Comparison of ENCODE assay signal across 25 mouse cellular contexts in the genomic region with DNA sequence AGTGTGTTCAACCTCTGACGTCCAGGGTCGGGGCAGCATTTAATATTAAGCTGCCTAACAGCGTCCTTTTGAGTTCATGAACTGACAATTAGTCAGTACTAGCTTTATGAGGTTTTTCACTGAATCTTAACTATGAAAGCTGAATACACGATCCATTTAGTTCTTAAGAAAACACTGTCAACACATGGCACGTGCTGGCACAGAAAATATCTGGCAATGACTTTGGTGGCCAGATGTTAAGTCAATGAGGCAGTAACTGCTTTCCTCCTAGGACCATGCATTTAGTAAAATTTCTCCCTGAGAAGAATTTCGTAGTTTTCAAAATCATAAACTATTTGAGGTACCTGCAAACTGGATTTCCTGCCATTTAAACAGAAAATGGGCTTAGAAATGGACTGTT.
DNase-seq lines count a peak whose midpoint lies in the region; ATAC-seq and TF ChIP-seq lines count a peak whose summit lies in the region.
"Had no signal": no experiment of that assay in that cellular context is flagged by ENCODE, and none has a peak within 500 bp of the region (broad histone marks: within the 10 kb centered on the region; RNA-seq: fewer than 3 reads in every experiment).

No protein-coding gene starts in this region.

- ATAC-seq in forebrain, embryonic 15.5 days (replicated peaks) = 0 out of 2 replicates have a peak, but pooled peaks have one; percentile 41
- no peak for ATAC-seq in forebrain, embryonic 11.5 days (replicated peaks; ENCODE audit: low FRiP score)
- ATAC-seq: CD4-positive, CD25-positive, alpha-beta regulatory T cell, adult 4 months; intestine, postnatal 0 days had no signal

- intact Hi-C loops in heart, postnatal 25 days (cut with DNase I) = no loop called here

- H3K27ac ChIP-seq in forebrain, embryonic 15.5 days (replicated peaks) = 0 out of 2 replicates have a peak overlapping the region, but pooled peaks have one; percentile 21
- no peak overlapping the region for H3K27ac ChIP-seq in forebrain, embryonic 11.5 days (ENCODE audit: low read depth, low read length)
- H3K27ac ChIP-seq: embryonic facial prominence, embryonic 10.5 days; embryonic facial prominence, embryonic 13.5 days; heart, adult 2 months; heart, embryonic 10.5 days; heart, embryonic 13.5 days; hindbrain, embryonic 12.5 days; hindbrain, embryonic 15.5 days had no signal

- no peak for TF ChIP-seq POLR2A in brain, embryonic 14.5 days (IDR thresholded peaks at IDR 0.05; ENCODE audit: borderline replicate concordance, extremely low read depth, insufficient read depth, insufficient read length, poor library complexity, severe bottlenecking)

- WGBS in forebrain, embryonic 15.5 days = 38% methylated on average over 6 of the region's 6 CpGs
- WGBS in forebrain, embryonic 11.5 days = 88% methylated on average over 6 of the region's 6 CpGs

- H3K4me3 ChIP-seq in forebrain, embryonic 15.5 days = no peak overlapping the region
- H3K4me3 ChIP-seq in forebrain, embryonic 11.5 days (ENCODE audit: low read depth, low read length) = no peak overlapping the region
- H3K4me3 ChIP-seq: embryonic facial prominence, embryonic 10.5 days; embryonic facial prominence, embryonic 13.5 days; erythroblast, embryonic 14.5 days; heart, adult 2 months; heart, embryonic 10.5 days; heart, embryonic 13.5 days; hindbrain, embryonic 12.5 days; hindbrain, embryonic 15.5 days had no signal

- no peak overlapping the region for H3K4me2 ChIP-seq in forebrain, embryonic 15.5 days (replicated peaks)
- H3K4me2 ChIP-seq in forebrain, embryonic 11.5 days (ENCODE audit: low read depth, low read length, severe bottlenecking) = no peak overlapping the region
- H3K4me2 ChIP-seq: embryonic facial prominence, embryonic 13.5 days; heart, embryonic 13.5 days; hindbrain, embryonic 12.5 days; hindbrain, embryonic 15.5 days had no signal

- no peaks in the 10 kb centered on the region for H3K9me3 ChIP-seq in forebrain, embryonic 15.5 days
- no peaks in the 10 kb centered on the region for H3K9me3 ChIP-seq in forebrain, embryonic 11.5 days (ENCODE audit: control insufficient read depth, low read length)
- H3K9me3 ChIP-seq: embryonic facial prominence, embryonic 10.5 days; embryonic facial prominence, embryonic 13.5 days; heart, embryonic 10.5 days; heart, embryonic 13.5 days; hindbrain, embryonic 12.5 days; hindbrain, embryonic 15.5 days had no signal

- peaks cover 29% of the 10 kb centered on the region for H3K4me1 ChIP-seq in forebrain, embryonic 15.5 days
- peaks cover 4% of the 10 kb centered on the region; the same call in 1 of the 2 replicates for H3K4me1 ChIP-seq in forebrain, embryonic 11.5 days (replicated peaks; ENCODE audit: control insufficient read depth, insufficient read depth, low read length)

- no peak overlapping the region for H3K9ac ChIP-seq in forebrain, embryonic 15.5 days (replicated peaks)
- no peak overlapping the region for H3K9ac ChIP-seq in forebrain, embryonic 11.5 days (ENCODE audit: low read length)
- H3K9ac ChIP-seq: embryonic facial prominence, embryonic 13.5 days; heart, embryonic 13.5 days; hindbrain, embryonic 12.5 days; hindbrain, embryonic 15.5 days had no signal

- H3K27me3 ChIP-seq in forebrain, embryonic 15.5 days = no peaks in the 10 kb centered on the region
- H3K27me3 ChIP-seq in forebrain, embryonic 11.5 days (ENCODE audit: control insufficient read depth, insufficient read depth, low read length) = no peaks in the 10 kb centered on the region
- H3K27me3 ChIP-seq: embryonic facial prominence, embryonic 13.5 days; heart, embryonic 13.5 days; hindbrain, embryonic 15.5 days had no signal

- no peaks in the 10 kb centered on the region for H3K36me3 ChIP-seq in forebrain, embryonic 15.5 days
- H3K36me3 ChIP-seq in forebrain, embryonic 11.5 days (ENCODE audit: control insufficient read depth, insufficient read depth, low read length) = no peaks in the 10 kb centered on the region
- H3K36me3 ChIP-seq: embryonic facial prominence, embryonic 10.5 days; embryonic facial prominence, embryonic 13.5 days; heart, embryonic 10.5 days; heart, embryonic 13.5 days; hindbrain, embryonic 12.5 days; hindbrain, embryonic 15.5 days had no signal

- TF ChIP-seq CTCF in brain, embryonic 14.5 days (IDR thresholded peaks at IDR 0.05; ENCODE audit: borderline replicate concordance, extremely low read depth, insufficient read depth, insufficient read length) = no peak

- no peak for DNase-seq in forebrain, embryonic 11.5 days (ENCODE audit: low spot score)
- peak; percentile 51 for DNase-seq in heart, adult 11 months
- no peak for DNase-seq in heart, postnatal 25 days (ENCODE audit: low spot score)
- peak; percentile 12 for DNase-seq in adipocyte (ENCODE audit: low spot score)
- peak; percentile 73 for DNase-seq in brain, embryonic 14.5 days (ENCODE audit: low read depth)
- DNase-seq: adrenal gland, adult 8-10 months; adrenal gland, postnatal 25 days; cerebellum, adult 18-20 months; cerebellum, adult 9-10 months; cerebellum, postnatal 25 days; embryo, embryonic 11 days; gastrocnemius, postnatal 25 days; heart, adult 2 months; heart, postnatal 14 days; kidney, adult 2 months had no signal

Comparison
In these comparisons a context has a peak if more than half of its experiments do, and no peak if none do; other contexts are left out.
1. DNase-seq: peak in heart, adult 11 months (single experiment), adipocyte (single experiment) and brain, embryonic 14.5 days (single experiment); none in forebrain, embryonic 11.5 days (single experiment) and heart, postnatal 25 days (single experiment).